18 mouse cellular contexts compared by ENCODE assay signal in the genomic region with DNA sequence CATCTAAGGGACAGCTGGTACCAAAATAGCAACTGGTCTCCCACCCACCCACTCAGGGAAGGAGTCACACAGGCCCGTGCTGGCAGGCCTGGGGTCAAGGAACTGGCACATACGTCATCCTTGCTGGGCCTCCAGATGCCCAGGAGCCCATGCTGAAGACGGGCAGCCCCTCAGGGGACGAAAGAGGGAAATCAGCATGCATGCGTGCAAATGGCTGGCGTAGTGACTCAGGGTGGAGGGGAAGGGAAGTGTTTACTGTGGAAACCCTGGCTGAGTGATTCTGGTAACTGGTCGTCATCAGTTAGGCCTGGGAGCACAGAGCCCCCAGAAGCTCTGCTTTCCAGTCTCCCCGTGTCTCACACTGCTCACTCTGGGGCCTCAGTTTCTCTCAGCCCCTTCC. TPM values are rescaled to one million over a fixed set of nuclear protein-coding genes. Genes with fewer than 3 reads are reported as not detected.
DNase-seq lines count a peak whose midpoint lies in the region; ATAC-seq lines count a peak whose summit lies in the region.
"Had no signal": no experiment of that assay in that cellular context is flagged by ENCODE, and none has a peak within 500 bp of the region (broad histone marks: within the 10 kb centered on the region; RNA-seq: fewer than 3 reads in every experiment).

No protein-coding gene starts in this region.

- no peak for DNase-seq in heart, postnatal 4 days
- no peak for DNase-seq in kidney, postnatal 14 days
- DNase-seq in neural tube, embryonic 10.5 days (ENCODE audit: extremely low spot score, low spot score), result no peak
- DNase-seq: adrenal gland, postnatal 25 days; cerebellum, adult 8-10 months; gastrocnemius, postnatal 10 days; layer of hippocampus, postnatal 36 days; spleen, adult 18-20 months had no signal

- WGBS in heart, embryonic 11.5 days (ENCODE audit: insufficient replicate concordance), result 53% methylated on average over 8 of the region's 8 CpGs
- WGBS in kidney, embryonic 14.5 days, result 69% methylated on average over 8 of the region's 8 CpGs
- 67% methylated on average over 8 of the region's 8 CpGs for WGBS in neural tube, embryonic 13.5 days

- no peaks in the 10 kb centered on the region for H3K27me3 ChIP-seq in heart, embryonic 11.5 days (ENCODE audit: control insufficient read depth, insufficient read depth, low read length)
- no peaks in the 10 kb centered on the region for H3K27me3 ChIP-seq in kidney, embryonic 14.5 days (ENCODE audit: control insufficient read depth, insufficient read depth, low read length)
- H3K27me3 ChIP-seq in neural tube, embryonic 13.5 days, result no peaks in the 10 kb centered on the region
- H3K27me3 ChIP-seq: embryonic facial prominence, embryonic 13.5 days; lung, embryonic 15.5 days; midbrain, embryonic 15.5 days had no signal

- no peaks in the 10 kb centered on the region for H3K9me3 ChIP-seq in heart, embryonic 11.5 days (replicated peaks; ENCODE audit: control insufficient read depth, low read length)
- H3K9me3 ChIP-seq in kidney, embryonic 14.5 days (ENCODE audit: control insufficient read depth, low read length), result no peaks in the 10 kb centered on the region
- H3K9me3 ChIP-seq in neural tube, embryonic 13.5 days, result no peaks in the 10 kb centered on the region
- H3K9me3 ChIP-seq: embryonic facial prominence, embryonic 13.5 days; lung, embryonic 15.5 days; midbrain, embryonic 15.5 days had no signal

- peak overlapping the region; percentile 44; the same call in 1 of the 2 replicates for H3K9ac ChIP-seq in heart, embryonic 11.5 days (ENCODE audit: low read depth, low read length)
- no peak overlapping the region for H3K9ac ChIP-seq in kidney, embryonic 14.5 days (ENCODE audit: low read depth, low read length)
- 0 out of 2 replicates have a peak overlapping the region, but pooled peaks have one; percentile 12 for H3K9ac ChIP-seq in neural tube, embryonic 13.5 days
- H3K9ac ChIP-seq: embryonic facial prominence, embryonic 13.5 days; lung, embryonic 15.5 days; midbrain, embryonic 15.5 days had no signal

- peaks cover 46% of the 10 kb centered on the region for H3K4me1 ChIP-seq in heart, embryonic 11.5 days (ENCODE audit: control insufficient read depth, insufficient read depth, low read length)
- peaks cover 13% of the 10 kb centered on the region; the same call in 1 of the 2 replicates for H3K4me1 ChIP-seq in kidney, embryonic 14.5 days (ENCODE audit: control insufficient read depth, insufficient read depth, low read length)
- H3K4me1 ChIP-seq in neural tube, embryonic 13.5 days (replicated peaks), result peaks cover 12% of the 10 kb centered on the region
- H3K4me1 ChIP-seq: midbrain, embryonic 15.5 days had no signal

- H3K36me3 ChIP-seq in heart, embryonic 11.5 days (ENCODE audit: control insufficient read depth, insufficient read depth, low read length), result no peaks in the 10 kb centered on the region
- no peaks in the 10 kb centered on the region; the same call in 1 of the 2 replicates for H3K36me3 ChIP-seq in kidney, embryonic 14.5 days (ENCODE audit: control insufficient read depth, insufficient read depth, low read length)
- H3K36me3 ChIP-seq in neural tube, embryonic 13.5 days, result no peaks in the 10 kb centered on the region
- H3K36me3 ChIP-seq: midbrain, embryonic 15.5 days had no signal

- H3K27ac ChIP-seq in heart, embryonic 11.5 days (ENCODE audit: low read depth, low read length), result peak overlapping the region; percentile 71; the same call in 1 of the 2 replicates
- peak overlapping the region; percentile 27; the same call in 1 of the 2 replicates for H3K27ac ChIP-seq in kidney, embryonic 14.5 days (ENCODE audit: low read depth, low read length)
- H3K27ac ChIP-seq in neural tube, embryonic 13.5 days (replicated peaks), result no peak overlapping the region
- H3K27ac ChIP-seq: embryonic facial prominence, embryonic 13.5 days; macrophage; midbrain, embryonic 15.5 days had no signal

- H3K4me2 ChIP-seq in heart, embryonic 11.5 days, result no peak overlapping the region
- H3K4me2 ChIP-seq in kidney, embryonic 14.5 days (replicated peaks; ENCODE audit: low read depth, low read length), result no peak overlapping the region
- no peak overlapping the region for H3K4me2 ChIP-seq in neural tube, embryonic 13.5 days
- H3K4me2 ChIP-seq: embryonic facial prominence, embryonic 13.5 days; liver, embryonic 11.5 days; lung, embryonic 15.5 days; midbrain, embryonic 15.5 days had no signal

- no peak overlapping the region for H3K4me3 ChIP-seq in heart, embryonic 11.5 days (ENCODE audit: low read depth, low read length)
- H3K4me3 ChIP-seq in kidney, embryonic 14.5 days (ENCODE audit: low read length), result no peak overlapping the region
- no peak overlapping the region for H3K4me3 ChIP-seq in neural tube, embryonic 13.5 days
- H3K4me3 ChIP-seq: embryonic facial prominence, embryonic 13.5 days; lung, embryonic 15.5 days; midbrain, embryonic 15.5 days had no signal

- ATAC-seq in heart, embryonic 11.5 days (replicated peaks; ENCODE audit: insufficient number of reproducible peaks, low FRiP score, low TSS enrichment), result no peak
- ATAC-seq in kidney, embryonic 14.5 days (ENCODE audit: low FRiP score, low TSS enrichment), result no peak
- 0 out of 2 replicates have a peak, but pooled peaks have one; percentile 8 for ATAC-seq in neural tube, embryonic 13.5 days (ENCODE audit: low read depth)
- ATAC-seq in inflammation-experienced regulatory T-cells, adult 6 months, result no peak
- ATAC-seq: intestine, embryonic 16.5 days; midbrain, embryonic 15.5 days had no signal

RNA-seq across cellular contexts. Expression of a gene that starts 18.9 kb away (rescaled TPM):
- polyA plus RNA-seq in heart, embryonic 11.5 days (2014; fragmentation: Nextera tagmentation; extraction: Ambion mirVana), result 113 and 127 TPM in 2 replicates
- 100 to 1,000 TPM; 149 to 162 TPM for total RNA-seq in heart, postnatal 4 days (2021)
- polyA plus RNA-seq in kidney, embryonic 14.5 days (2014; fragmentation: Nextera tagmentation; extraction: Ambion mirVana), result 34.1 and 55.9 TPM in 2 replicates
- 28.4 and 31.5 TPM in 2 replicates for polyA plus RNA-seq in neural tube, embryonic 13.5 days (2015; fragmentation: Nextera tagmentation; extraction: Ambion mirVana)
- not detected for polyA plus RNA-seq in inflammation-experienced regulatory T-cells, adult 6 months (2017; shearing (Covaris generic))

RNA-seq across cellular contexts. Expression of a gene that starts 38.6 kb away (rescaled TPM):
- polyA plus RNA-seq in heart, embryonic 11.5 days (2014; fragmentation: Nextera tagmentation; extraction: Ambion mirVana), result 14.5 and 15.3 TPM in 2 replicates
- 10 to 100 TPM; 10.5 to 12.5 TPM for total RNA-seq in heart, postnatal 4 days (2021)
- 27.1 and 33.2 TPM in 2 replicates for polyA plus RNA-seq in kidney, embryonic 14.5 days (2014; fragmentation: Nextera tagmentation; extraction: Ambion mirVana)
- polyA plus RNA-seq in neural tube, embryonic 13.5 days (2015; fragmentation: Nextera tagmentation; extraction: Ambion mirVana), result 14.3 and 14.7 TPM in 2 replicates
- polyA plus RNA-seq in inflammation-experienced regulatory T-cells, adult 6 months (2017; shearing (Covaris generic)), result 1 to 10 TPM; 3.2 to 7.2 (median 5.8) TPM

RNA-seq across cellular contexts. Expression of a gene that starts 43.8 kb away (rescaled TPM):
- 212 and 221 TPM in 2 replicates for polyA plus RNA-seq in heart, embryonic 11.5 days (2014; fragmentation: Nextera tagmentation; extraction: Ambion mirVana)
- total RNA-seq in heart, postnatal 4 days (2021), result 100 to 1,000 TPM; 405 to 424 TPM
- polyA plus RNA-seq in kidney, embryonic 14.5 days (2014; fragmentation: Nextera tagmentation; extraction: Ambion mirVana), result 22.1 and 25.5 TPM in 2 replicates
- polyA plus RNA-seq in neural tube, embryonic 13.5 days (2015; fragmentation: Nextera tagmentation; extraction: Ambion mirVana), result 74.2 and 75.4 TPM in 2 replicates
- polyA plus RNA-seq in inflammation-experienced regulatory T-cells, adult 6 months (2017; shearing (Covaris generic)), result under 1 TPM in 1 of 3 experiments, not detected in 2; 0.52 TPM

RNA-seq across cellular contexts. Expression of a gene that starts 47.5 kb away (rescaled TPM):
- 53.8 and 61.2 TPM in 2 replicates for polyA plus RNA-seq in heart, embryonic 11.5 days (2014; fragmentation: Nextera tagmentation; extraction: Ambion mirVana)
- total RNA-seq in heart, postnatal 4 days (2021), result 10 to 100 TPM; 38.2 to 46.0 TPM
- 105 and 106 TPM in 2 replicates for polyA plus RNA-seq in kidney, embryonic 14.5 days (2014; fragmentation: Nextera tagmentation; extraction: Ambion mirVana)
- polyA plus RNA-seq in neural tube, embryonic 13.5 days (2015; fragmentation: Nextera tagmentation; extraction: Ambion mirVana), result 72.2 and 74.6 TPM in 2 replicates
- 10 to 100 TPM; 21.2 to 31.2 (median 30.4) TPM for polyA plus RNA-seq in inflammation-experienced regulatory T-cells, adult 6 months (2017; shearing (Covaris generic))

RNA-seq across cellular contexts. Expression of a gene that starts 55.5 kb away (rescaled TPM):
- 26.4 and 29.1 TPM in 2 replicates for polyA plus RNA-seq in heart, embryonic 11.5 days (2014; fragmentation: Nextera tagmentation; extraction: Ambion mirVana)
- 10 to 100 TPM; 38.2 to 41.4 TPM for total RNA-seq in heart, postnatal 4 days (2021)
- 19.8 and 25.4 TPM in 2 replicates for polyA plus RNA-seq in kidney, embryonic 14.5 days (2014; fragmentation: Nextera tagmentation; extraction: Ambion mirVana)
- 42.5 and 51.4 TPM in 2 replicates for polyA plus RNA-seq in neural tube, embryonic 13.5 days (2015; fragmentation: Nextera tagmentation; extraction: Ambion mirVana)
- 10 to 100 TPM; 56.2 to 83.0 (median 61.4) TPM for polyA plus RNA-seq in inflammation-experienced regulatory T-cells, adult 6 months (2017; shearing (Covaris generic))

Comparison
In these comparisons a context has a peak if more than half of its experiments do, and no peak if none do; other contexts are left out.
1. RNA of a gene that starts 18.9 kb away (polyA plus RNA-seq): 113 to 127 TPM in heart, embryonic 11.5 days, 34.1 to 55.9 TPM in kidney, embryonic 14.5 days and 28.4 to 31.5 TPM in neural tube, embryonic 13.5 days; not detected in inflammation-experienced regulatory T-cells, adult 6 months; every median in the first group is over 10 times any median in the second.
2. RNA of a gene that starts 43.8 kb away (polyA plus RNA-seq): 212 to 221 TPM in heart, embryonic 11.5 days, 74.2 to 75.4 TPM in neural tube, embryonic 13.5 days and 22.1 to 25.5 TPM in kidney, embryonic 14.5 days; 0.52 TPM in inflammation-experienced regulatory T-cells, adult 6 months; every median in the first group is over 10 times any median in the second.